Mouse (Mus musculus): Measurements from ENCODE around the gene Ubxn11. TPM values are rescaled to one million over a fixed set of nuclear protein-coding genes. Genes with fewer than 3 reads are reported as not detected.

Gene Ubxn11
- total and polyA plus RNA-seq, 3 experiments, result 6.0 to 38.8 (median 18.8) TPM

DNA sequence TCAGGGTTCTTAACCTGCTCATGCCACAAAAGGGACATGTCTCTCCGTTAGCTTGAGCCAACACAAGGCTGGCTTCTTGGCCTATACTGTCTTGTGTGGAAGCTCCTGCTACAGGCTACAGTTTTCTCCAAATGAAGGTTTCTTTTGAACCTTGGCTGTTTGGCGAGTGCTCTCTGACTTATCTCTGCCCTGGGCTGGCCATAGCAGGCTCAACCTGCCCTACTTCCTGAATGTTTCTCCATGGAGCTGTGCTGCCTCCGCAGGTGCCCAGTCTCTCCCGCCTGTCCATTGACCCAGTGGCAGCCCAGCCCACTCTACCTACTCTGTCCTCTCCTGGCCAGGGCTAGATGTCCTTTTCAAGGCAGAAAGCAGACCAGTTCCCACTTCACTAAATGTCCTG lies 18.5 kb downstream of the Ubxn11 start:
- dilution Hi-C loops (cut with MboI; ENCODE audit: extremely low pct_ligation_motif_present, extremely low pct_unique_long_range_greater_than_20kb, low sequenced_read_pairs) (no loop called here), in situ Hi-C loops (cut with MboI; ENCODE audit: low pct_ligation_motif_present, low pct_unique_long_range_greater_than_20kb, low sequenced_read_pairs) (loop anchor here (5.0 kb wide), 1 partner anchor 84 kb away; no protein-coding TSS in a partner anchor)
- Histone ChIP-seq H3K27me3 (replicated peaks) (no peaks in the 10 kb centered on the region), H3K4me3 (replicated peaks in 1 of 3; ENCODE audit: low read depth in 2 of 3, low read length in 2 of 3, poor library complexity in 1 of 3) (no peak overlapping the region), H3K27ac (ENCODE audit: insufficient read depth, low read depth) (peak overlapping the region; percentile 48), H3K9me3 (replicated peaks; ENCODE audit: low read length) (no peaks in the 10 kb centered on the region), H3K4me1 (ENCODE audit: control insufficient read depth in 1 of 2, insufficient read depth in 2 of 2) (peaks cover 52 to 89% of the 10 kb centered on the region in 2 experiments), H3K4me2 (ENCODE audit: insufficient read depth, low read depth, poor library complexity, severe bottlenecking) (no peak overlapping the region), H3K9ac (ENCODE audit: insufficient read depth, low read depth) (no peak overlapping the region), H3K79me2 (replicated peaks; ENCODE audit: control insufficient read depth, extremely low read depth, insufficient read depth, poor library complexity, severe bottlenecking) (no peaks in the 10 kb centered on the region), H3K36me3 (replicated peaks in 1 of 2; ENCODE audit: control insufficient read depth in 1 of 2, insufficient read depth in 1 of 2, low read length in 1 of 2) (peaks cover 7 to 15% of the 10 kb centered on the region in 2 experiments)
- TF ChIP-seq ETS1 (conservative IDR thresholded peaks at IDR 0.05; ENCODE audit: low read depth, low read length) (no peak), EP300 (IDR thresholded peaks at IDR 0.05; ENCODE audit: low read length) (no peak), RCOR1 (conservative IDR thresholded peaks at IDR 0.05; ENCODE audit: low read depth, low read length) (no peak), MAX (IDR thresholded peaks at IDR 0.05; ENCODE audit: low read length) (no peak), TBP (conservative IDR thresholded peaks at IDR 0.05; ENCODE audit: low read depth, low read length) (no peak), POLR2A (IDR thresholded peaks at IDR 0.05; ENCODE audit: low read depth, low read length) (no peak), IRF4 (IDR thresholded peaks at IDR 0.05; ENCODE audit: low read depth, low read length) (no peak), TCF12 (IDR thresholded peaks at IDR 0.05; ENCODE audit: low read depth, low read length) (no peak), ELF1 (IDR thresholded peaks at IDR 0.05; ENCODE audit: low read depth, low read length) (no peak), MEF2A (IDR thresholded peaks at IDR 0.05; ENCODE audit: borderline replicate concordance, low read depth, low read length) (no peak), RAD21 (IDR thresholded peaks at IDR 0.05; ENCODE audit: low read depth, low read length) (no peak), JUN (IDR thresholded peaks at IDR 0.05; ENCODE audit: insufficient read depth, low read depth, low read length) (no peak), UBTF (IDR thresholded peaks at IDR 0.05; ENCODE audit: low read depth, low read length) (no peak), POLR2AphosphoS2 (IDR thresholded peaks at IDR 0.05; ENCODE audit: low read depth, low read length) (no peak), SIN3A (IDR thresholded peaks at IDR 0.05; ENCODE audit: low read length) (no peak), CTCF (conservative IDR thresholded peaks at IDR 0.05 in 1 of 2, IDR thresholded peaks at IDR 0.05 in 1 of 2; ENCODE audit: low read depth in 2 of 2, low read length in 2 of 2) (no peak), CHD1 (IDR thresholded peaks at IDR 0.05; ENCODE audit: low read depth, low read length) (no peak), GABPA (IDR thresholded peaks at IDR 0.05; ENCODE audit: insufficient replicate concordance, low read depth, low read length) (no peak), ZC3H11A (IDR thresholded peaks at IDR 0.05; ENCODE audit: low read depth, low read length) (no peak)
- DNase-seq (ENCODE audit: extremely low read depth), result no peak

DNA sequence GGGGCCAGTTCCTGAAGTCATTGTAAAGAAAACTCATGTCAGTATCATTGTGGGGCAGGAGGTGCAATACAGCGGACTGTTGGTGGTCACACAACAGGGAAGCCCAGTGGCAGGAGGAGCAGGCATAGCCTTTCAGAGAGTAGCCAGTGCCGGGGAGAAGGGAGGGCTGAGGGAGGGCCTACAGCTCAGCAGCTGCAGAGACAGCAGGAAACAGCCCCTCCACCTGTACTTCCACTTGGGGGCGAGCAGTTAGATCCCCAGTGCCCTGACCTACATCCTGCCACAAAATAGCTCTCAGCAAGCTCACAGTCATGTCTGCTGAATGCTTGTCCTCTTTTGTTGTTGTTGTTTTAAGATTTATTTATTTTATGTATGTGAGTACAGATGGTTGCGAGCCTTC lies 19.2 kb downstream of the Ubxn11 start:
- Histone ChIP-seq H3K27ac (ENCODE audit: insufficient read depth, low read depth) (peak overlapping the region; percentile 48), H3K36me3 (replicated peaks in 1 of 2; ENCODE audit: control insufficient read depth in 1 of 2, insufficient read depth in 1 of 2, low read length in 1 of 2) (peaks cover 13 to 21% of the 10 kb centered on the region in 2 experiments), H3K27me3 (replicated peaks) (no peaks in the 10 kb centered on the region), H3K9ac (ENCODE audit: insufficient read depth, low read depth) (no peak overlapping the region; the same call in 1 of the 2 replicates), H3K4me3 (replicated peaks in 1 of 3; ENCODE audit: low read depth in 2 of 3, low read length in 2 of 3, poor library complexity in 1 of 3) (peak overlapping the region in 1 of 3 experiments; percentile 7), H3K4me2 (ENCODE audit: insufficient read depth, low read depth, poor library complexity, severe bottlenecking) (no peak overlapping the region), H3K79me2 (replicated peaks; ENCODE audit: control insufficient read depth, extremely low read depth, insufficient read depth, poor library complexity, severe bottlenecking) (no peaks in the 10 kb centered on the region), H3K9me3 (replicated peaks; ENCODE audit: low read length) (no peaks in the 10 kb centered on the region), H3K4me1 (ENCODE audit: control insufficient read depth in 1 of 2, insufficient read depth in 2 of 2) (peaks cover 51 to 89% of the 10 kb centered on the region in 2 experiments)
- DNase-seq (ENCODE audit: extremely low read depth), result peak; percentile 63
- no peak for TF ChIP-seq CTCF (conservative IDR thresholded peaks at IDR 0.05 in 1 of 2, IDR thresholded peaks at IDR 0.05 in 1 of 2; ENCODE audit: low read depth in 2 of 2, low read length in 2 of 2)
- no peak for TF ChIP-seq KAT2A (IDR thresholded peaks at IDR 0.05; ENCODE audit: insufficient replicate concordance, low read length)
- TF ChIP-seq ETS1 (conservative IDR thresholded peaks at IDR 0.05; ENCODE audit: low read depth, low read length), result no peak
- TF ChIP-seq MAX (IDR thresholded peaks at IDR 0.05; ENCODE audit: low read length), result peak; percentile 9; the same call in 1 of the 2 replicates
- TF ChIP-seq HCFC1 (IDR thresholded peaks at IDR 0.05; ENCODE audit: low read depth, low read length), result no peak
- TF ChIP-seq MEF2A (IDR thresholded peaks at IDR 0.05; ENCODE audit: borderline replicate concordance, low read depth, low read length), result no peak
- TF ChIP-seq MAFK (IDR thresholded peaks at IDR 0.05; ENCODE audit: insufficient replicate concordance, low read length), result no peak
- in situ Hi-C loops (cut with MboI; ENCODE audit: low pct_ligation_motif_present, low pct_unique_long_range_greater_than_20kb, low sequenced_read_pairs), result loop anchor here (5.0 kb wide), 1 partner anchor 84 kb away; no protein-coding TSS in a partner anchor
- dilution Hi-C loops (cut with MboI; ENCODE audit: extremely low pct_ligation_motif_present, extremely low pct_unique_long_range_greater_than_20kb, low sequenced_read_pairs), result no loop called here

Measured in CH12.LX (cell line).